Mouse (Mus musculus) inflammation-experienced regulatory T-cells, adult 16 weeks (primary cell): ENCODE results near the gene Cyp51. TPM values are rescaled to one million over a fixed set of nuclear protein-coding genes. Genes with fewer than 3 reads are reported as not detected.

Source experiments
- polyA plus RNA-seq: library from polyadenylated mRNA; unstranded; fragments of 100-300 nt; shearing (Covaris generic); gene quantifications from one replicate; pipeline ENCODE4 v1.2.1, GENCODE M21; 2017

Gene Cyp51
- polyA plus RNA-seq = 47.9 TPM

DNA sequence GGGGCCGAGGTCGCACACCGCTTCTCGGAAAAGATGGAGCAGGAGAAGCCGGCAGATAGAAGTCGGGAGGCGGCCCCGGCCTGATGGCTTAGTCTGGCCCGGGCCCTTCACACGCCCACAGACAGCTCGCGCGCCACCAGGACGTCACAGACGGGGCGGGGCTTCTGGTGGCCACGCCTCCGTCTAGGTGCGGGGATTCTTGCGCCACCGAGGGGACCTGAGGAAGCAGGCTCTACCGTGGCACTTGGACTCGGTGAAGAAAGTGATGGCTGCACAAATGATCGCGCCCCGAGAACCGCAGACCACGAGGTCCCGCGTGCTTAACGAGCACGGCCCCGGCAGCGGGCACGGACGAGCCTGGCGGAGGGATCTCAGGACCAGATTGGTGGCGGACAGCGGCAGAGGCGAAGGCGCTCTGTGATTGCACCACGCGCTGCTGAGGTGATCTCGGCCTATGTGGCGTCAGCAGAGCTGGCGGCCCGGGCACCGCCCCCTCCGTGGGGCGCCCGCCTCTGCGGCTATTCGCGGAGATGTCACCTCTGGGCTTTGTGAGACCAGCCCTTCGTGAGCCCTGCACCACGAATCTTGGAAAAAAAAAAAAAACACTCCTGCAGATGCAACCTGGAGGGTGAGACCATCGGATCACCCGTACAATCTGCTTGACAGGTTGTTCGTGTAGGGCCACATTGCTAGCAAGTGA, at the start of gene Cyp51:
Gene Cyp51, minus strand, starts transcription at position 406 of the 700 bp plus-strand sequence.

Other genes starting within 250 kb of the Cyp51 start
- gene Mterf1a, start 210.8 kb downstream of the Cyp51 start, polyA plus RNA-seq = 35.6 TPM
- 199 TPM for gene Akap9, start 176.7 kb downstream of the Cyp51 start, polyA plus RNA-seq
- 10.5 TPM for gene Mterf1b, start 87.6 kb upstream of the Cyp51 start, polyA plus RNA-seq